Mouse (Mus musculus) embryo, embryonic 9.5 days (tissue): Measurements from ENCODE around the gene BC017158.

ENCODE experiments used
- DNase-seq: peaks from one replicate; pipeline ENCODE4 v3.0.0-alpha.2; 2017; ENCODE audit errors: extremely low spot score

Gene BC017158

DNA sequence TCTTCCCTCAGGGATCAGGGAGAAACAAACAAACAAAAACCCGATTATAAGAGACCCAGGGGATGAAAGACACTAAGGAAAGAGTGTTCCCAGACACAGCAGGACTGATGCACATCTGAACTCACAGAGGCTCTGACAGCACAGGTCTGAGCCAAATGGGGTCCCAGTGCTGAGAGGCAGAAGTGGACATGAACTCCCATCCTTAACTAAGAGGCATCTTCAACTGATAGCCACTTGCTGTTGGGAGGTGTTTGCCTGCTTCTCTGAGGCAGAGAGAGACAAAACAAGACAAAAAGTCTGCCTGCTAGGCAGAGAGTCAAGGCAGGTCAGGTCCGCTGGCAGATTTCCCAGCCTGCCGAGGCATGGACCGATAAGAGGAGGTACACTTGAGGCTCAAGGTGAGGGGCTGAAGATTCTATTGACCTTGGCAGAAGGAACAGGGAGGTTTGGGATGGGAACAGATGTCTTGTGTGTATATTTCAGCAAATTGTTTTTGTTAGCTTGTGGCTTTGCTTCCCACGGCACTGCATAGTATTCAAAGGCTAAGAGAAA is 41.1 kb downstream of the BC017158 start:
- no peak for DNase-seq

DNA sequence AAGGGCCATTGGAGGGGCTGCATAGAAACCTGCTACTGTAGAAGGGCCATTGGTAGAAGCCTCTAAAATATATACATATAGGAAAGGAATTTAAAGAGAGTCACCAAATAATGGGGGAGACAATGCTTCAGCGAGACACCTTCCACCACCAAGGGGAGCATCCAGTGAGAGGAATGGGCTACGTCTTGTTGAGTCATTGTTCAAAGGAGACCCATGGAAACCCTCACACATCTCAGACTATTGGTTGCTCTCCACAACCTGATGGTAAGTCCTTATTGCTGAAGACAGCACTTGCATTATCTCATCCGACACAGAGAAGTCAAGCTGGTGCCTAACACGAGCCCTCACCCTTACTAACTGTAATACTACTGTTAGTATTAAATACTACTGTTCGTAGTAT is 42.2 kb downstream of the BC017158 start:
- DNase-seq = no peak

DNA sequence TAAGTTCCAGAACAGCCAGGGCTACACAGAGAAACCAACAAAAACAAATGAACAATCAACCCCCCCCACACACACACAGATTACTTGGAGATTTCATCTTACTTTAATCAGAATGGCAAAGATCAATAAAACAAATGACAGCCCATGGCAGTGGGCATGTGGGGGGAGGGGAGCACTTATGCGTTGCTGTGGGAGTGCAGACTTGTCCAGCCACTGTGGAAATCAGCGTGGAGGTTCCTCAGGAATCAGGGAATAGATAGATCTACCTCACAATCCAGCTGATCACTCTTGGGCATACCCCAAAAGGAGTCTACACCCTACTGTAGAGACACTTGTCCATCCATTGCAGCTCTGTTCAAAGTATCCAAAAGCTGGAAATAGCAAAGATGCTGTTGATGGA is 43.0 kb downstream of the BC017158 start:
- no peak for DNase-seq

DNA sequence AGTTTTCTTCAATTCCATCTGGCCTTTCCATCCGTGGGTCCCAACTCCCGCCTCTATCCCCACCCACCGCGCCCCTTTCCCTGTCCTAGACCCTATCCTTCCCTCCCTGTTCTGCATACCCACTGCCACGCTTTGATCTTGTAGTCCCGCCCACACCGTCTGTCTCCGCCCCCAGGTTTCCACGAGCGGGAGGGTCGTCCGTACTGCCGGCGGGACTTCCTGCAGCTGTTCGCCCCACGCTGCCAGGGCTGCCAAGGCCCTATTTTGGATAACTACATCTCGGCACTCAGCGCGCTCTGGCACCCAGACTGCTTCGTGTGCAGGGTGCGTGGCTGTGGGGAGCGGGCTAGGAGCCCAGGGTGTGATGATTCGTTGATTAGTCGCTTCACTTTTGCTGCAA is 45.4 kb downstream of the BC017158 start:
- DNase-seq = peak; percentile 66

DNA sequence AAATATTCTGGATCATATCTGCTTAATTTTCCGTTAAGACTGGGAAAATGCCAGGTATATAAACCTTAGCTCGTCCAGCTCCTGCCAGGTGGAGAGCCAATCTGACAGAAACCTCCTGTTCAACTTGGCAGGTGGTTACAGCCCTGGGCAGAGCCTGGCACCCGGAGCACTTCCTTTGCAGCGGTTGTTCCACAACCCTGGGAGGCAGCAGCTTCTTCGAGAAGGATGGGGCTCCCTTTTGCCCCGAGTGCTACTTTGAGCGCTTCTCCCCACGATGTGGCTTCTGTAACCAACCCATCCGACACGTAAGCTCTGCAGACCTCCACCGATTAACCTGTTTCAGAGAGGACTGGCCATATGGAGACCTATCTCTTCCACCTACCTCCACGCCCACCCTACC is 46.0 kb downstream of the BC017158 start:
- no peak for DNase-seq

DNA sequence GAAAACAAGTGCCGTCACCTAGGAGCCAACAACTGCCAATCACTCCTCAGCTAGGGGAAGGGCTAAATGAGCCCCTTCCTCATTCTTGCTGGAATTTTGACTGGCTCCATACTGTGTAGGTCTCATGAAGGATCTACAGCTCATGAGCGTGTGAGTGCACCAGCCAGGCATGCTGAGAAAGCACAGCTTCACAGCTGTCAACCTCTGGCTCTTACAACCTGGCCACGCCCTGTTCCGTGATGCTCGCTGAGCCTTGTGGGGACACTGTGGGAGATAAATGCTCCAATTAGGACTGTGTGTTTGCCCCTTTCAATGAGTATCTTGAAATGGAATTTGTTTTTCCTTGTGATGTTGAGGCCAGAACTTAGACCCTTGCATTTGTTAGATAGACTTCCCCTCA is 48.0 kb downstream of the BC017158 start:
- DNase-seq = no peak

DNA sequence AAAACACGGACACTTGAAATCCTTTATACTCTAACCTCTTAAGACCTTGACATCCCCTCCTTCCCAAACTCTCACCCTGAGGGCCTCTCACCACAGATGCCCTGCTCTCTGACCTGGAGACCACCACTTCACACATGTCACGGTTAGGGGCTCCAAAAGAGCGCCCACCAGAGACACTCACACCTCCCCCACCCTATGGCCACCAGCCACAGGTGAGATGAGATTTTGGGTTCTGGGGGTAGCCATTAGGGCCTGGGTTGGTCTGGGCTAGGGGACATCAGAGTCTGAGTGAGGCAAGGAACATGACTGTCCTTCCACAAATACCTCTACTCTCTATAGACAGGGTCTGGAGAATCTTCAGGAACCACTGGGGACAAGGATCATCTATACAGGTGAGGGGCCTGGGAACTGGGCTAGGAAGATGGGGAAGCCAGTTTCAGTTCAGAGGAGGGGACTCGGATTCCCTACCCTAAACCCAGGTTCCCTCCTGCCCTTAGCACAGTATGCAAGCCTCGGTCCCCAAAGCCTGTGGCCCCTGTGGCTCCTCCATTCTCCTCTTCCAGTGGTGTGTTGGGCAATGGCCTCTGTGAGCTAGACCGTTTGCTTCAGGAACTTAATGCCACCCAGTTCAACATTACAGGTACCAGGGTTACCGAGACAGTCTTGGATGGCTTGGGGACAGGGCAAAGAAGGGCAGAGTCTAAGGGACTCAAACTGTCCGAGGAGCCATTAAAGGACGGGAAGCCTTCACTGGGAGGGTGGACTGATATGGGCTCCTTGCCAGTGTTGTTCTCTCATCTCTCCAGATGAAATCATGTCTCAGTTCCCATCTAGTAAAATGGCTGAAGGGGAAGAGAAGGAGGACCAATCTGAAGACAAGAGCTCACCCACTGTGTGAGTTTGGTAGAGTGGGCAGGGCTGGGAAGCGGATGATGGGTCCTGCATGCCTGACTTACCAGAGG is 49.6 kb downstream of the BC017158 start:
- DNase-seq = no peak

DNA sequence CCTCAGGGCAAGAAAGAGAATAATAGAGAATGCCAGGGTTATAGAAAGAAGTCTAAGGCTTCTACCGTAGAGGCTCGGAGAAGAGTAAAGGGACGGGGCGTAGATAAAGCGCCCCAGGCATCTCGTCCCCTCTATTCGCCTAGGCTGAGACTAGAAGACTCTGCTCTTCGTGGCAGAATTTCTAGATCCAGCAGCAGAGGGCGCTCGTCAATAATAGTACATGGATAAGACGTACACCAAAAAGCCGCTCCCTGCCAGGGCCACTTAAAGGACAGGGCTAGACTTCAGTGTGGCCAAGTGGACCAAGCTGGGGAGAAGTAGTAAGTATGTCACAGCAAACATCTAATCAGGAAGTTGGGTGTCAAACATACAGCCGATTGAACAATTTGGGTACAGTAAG is 50.5 kb downstream of the BC017158 start:
- DNase-seq = peak; percentile 82

DNA sequence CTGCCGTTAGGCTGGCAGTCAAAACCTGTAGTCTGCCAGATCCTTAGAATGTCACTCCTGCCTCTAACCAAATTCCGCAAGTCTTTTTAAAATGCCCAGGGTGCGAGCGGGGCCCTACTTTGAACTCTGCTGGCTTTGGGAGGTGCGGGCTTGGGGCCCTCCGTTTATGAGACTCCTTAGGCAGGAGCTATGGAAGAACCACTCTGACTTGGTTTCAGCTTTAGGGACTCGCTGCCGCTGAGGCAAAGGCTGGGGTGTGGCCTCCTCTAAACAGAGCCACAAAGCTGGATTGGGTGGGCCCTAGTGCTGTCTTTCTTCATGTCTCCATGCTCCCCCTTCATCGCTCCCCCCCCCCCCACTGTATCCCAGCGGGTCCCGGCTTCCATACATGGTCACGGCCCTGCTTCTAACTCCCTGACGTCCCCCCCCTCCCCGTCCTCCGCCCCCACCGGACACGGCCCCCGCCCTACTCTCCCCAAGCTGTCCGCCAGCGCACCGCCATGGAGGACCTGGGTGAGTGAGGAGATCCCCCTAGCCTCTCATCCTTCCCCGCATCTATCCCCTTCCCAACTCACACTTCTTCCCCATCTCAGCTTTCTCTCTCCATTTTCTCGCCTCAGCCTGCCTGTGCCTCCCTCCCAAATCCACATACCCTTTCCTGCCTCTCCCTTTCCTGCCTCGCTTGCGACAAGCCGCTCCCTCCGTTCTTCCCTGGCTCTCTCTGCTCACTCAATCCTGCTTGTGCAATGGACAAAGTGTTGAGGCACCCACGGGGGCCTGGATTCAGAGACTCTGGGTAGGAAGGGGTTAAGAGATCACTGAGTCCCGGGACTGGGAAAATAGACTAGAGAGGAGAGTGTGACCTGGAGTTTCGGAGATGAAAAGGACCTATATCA is 51.2 kb downstream of the BC017158 start, which contains the start of gene Tgfb1i1:
Gene Tgfb1i1, plus strand, starts transcription at position 317 of the 896 bp plus-strand sequence.
- peak; percentile 64 for DNase-seq

DNA sequence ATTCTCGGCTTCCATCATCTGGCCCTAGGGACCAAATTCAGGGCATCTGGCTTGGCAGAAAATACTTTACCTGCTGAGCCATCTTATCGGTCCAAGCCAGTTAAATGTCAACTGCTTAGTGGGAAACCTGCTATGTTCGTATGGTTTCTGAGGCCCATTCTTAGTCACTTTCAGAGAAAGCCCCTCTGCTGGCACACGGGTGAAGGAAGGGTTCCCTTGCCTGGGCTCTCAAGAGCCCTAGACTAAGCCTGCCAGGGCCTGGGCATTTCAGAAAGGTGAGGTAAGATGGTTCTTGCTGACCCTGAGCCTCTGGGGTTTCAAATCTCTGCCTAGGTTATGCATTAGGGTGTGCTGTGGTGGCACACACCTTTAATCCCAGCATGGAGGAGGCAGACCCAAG is 52.4 kb downstream of the BC017158 start:
- no peak for DNase-seq

DNA sequence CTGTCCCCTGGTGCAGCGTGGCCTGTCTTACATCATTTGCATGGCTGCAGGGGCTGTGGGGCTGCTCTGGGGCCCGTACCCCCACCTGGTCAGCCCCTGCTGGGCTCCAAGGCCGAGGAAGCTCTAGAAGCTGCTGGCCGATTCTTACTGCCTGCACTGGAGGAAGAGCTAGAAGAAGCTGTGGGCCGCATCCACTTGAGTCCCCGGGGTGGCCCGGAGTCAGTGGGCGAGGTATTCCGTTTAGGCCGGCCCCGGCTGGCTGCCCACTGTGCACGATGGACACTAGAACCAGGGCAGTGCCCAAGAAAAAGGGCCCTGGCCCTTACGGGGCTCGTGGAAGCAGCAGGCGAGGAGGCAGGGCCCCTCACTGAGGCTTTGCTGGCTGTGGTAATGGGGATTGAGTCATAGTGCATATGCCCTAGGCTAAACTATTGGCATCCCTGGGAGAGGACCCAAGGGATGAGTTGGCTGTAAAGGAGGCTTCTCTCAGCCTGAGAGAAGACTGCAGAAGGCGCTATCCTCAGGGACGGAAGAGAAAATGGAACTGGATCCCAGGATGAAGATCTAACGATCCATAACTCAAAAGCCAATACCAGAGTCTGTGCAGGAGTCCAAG is 53.5 kb downstream of the BC017158 start:
- DNase-seq = no peak

DNA sequence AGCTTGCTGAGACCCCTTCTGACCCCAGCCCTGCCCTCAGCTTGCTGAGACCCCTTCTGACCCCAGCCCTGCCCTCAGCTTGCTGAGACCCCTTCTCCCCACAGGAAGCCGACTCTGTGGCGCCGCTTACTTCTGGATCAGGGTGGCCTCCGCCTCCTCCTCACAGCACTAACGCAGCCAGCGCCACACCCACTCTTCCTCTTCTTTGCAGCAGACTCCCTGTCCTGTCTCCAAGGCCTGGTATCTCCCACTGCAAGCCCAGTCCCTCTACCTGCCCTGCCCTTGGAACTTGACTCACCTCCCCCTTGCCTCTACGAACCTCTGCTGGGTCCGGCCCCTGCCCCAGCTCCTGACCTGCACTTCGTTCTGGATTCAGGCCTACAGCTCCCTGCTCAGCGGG is 54.0 kb downstream of the BC017158 start:
- DNase-seq = peak; percentile 46

DNA sequence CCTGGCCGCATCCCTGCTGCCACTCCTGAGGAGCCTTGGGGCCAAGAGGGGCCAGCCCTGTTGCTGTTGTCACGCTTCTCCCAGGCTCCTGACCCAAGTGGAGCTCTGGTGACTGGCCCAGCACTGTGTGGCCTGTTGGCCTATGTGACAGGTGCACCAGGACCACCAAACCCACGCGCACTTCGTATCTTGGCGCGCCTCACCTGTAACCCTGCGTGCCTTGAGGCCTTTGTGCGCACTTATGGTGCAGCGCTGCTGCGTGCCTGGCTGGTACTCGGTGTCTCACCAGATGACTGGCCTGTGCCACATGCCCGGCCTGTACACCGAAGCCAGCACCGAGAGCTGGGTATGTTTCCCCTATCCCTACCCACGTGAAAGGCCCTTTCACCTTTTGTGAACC is 55.6 kb downstream of the BC017158 start:
- no peak for DNase-seq

DNA sequence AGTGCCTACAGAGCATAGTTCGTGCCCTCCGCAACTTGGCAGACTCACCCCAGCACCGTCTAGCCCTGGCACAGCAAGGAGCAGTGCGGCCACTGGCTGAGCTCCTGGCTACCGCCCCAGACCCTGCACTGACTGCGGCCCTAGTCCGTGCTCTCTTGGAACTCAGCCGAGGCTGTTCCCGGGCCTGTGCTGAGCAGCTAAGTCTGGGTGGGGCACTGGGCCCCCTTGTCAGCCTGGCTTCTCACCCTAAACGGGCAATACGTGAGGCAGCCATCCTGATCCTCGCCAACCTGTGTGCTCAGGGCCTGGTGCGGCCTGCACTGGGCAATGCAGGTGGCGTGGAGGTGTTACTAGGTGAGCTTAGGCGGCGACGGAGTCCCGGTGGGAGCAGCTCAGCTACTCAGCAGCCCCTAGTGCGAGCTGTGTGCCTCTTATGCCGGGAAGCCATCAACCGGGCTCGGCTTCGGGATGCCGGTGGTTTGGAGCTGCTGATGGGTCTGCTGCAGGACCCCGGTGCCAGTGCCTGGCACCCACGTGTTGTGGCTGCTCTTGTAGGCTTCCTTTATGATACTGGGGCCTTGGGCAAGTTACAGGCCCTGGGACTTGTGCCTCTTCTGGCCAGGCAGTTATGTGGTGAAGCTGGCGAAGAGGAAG is 57.7 kb downstream of the BC017158 start:
- no peak for DNase-seq

DNA sequence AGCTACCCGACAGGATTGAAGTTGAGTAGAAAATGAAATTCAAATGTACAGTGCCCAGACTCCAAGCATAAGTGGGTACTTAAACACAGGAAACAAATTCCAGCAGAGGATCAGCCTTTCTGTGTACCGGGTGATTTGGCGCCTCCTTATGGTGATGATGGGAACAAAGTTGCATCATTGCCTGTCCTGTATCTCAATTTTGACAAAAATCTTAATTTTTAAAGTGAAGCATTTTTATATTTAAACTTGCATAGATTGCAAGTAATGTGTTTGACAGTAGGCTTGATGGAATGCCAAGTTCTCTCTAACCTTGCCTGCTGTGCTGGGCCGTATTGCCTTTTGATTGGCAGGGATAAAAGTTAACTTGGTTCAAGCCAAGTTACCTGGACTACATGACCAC is 59.0 kb downstream of the BC017158 start:
- DNase-seq = peak; percentile 57

DNA sequence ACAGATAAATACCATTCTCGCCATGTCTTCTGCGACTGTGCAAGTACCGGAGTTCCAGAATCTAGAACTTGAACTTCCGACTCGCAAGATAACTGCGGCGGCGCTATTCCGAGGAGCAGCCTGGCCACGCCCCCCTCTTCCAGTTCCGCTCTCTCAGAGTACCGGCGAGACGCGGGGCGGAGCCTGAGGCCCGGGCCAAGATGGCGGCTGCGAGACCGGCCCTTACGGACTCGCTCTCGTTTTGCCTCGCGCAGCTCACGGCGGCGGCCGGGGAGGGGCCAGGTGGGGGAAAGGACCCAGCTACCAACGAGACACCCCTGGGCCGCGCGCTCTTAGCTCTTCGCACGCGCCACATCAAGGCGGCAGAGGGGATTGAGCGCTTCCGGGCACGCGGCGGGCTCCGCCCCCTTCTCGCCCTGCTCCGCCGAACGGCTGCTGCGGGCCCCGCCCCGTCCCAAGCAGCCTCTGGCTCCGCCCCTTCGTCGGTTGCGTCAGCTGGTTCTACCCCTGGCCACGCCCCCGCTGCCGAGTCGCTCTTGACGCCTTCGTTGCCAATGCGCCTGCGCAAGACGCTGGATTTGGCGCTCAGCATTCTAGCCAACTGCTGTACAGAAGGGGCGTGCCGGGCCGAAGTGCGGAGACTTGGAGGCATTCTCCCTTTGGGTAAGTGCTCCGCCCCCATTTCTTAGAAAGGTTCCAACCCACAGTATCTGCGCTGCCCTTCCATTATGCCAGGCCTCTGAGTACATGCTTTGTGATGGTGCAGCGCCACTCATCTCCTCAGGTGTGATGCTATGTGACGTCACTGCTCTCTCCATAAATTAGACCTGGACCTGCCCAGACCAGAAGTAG is 59.8 kb downstream of the BC017158 start, which contains the start of gene 9130023H24Rik:
Gene 9130023H24Rik, minus strand, starts transcription at position 105 of the 852 bp plus-strand sequence.
- peak; percentile 99 for DNase-seq

DNA sequence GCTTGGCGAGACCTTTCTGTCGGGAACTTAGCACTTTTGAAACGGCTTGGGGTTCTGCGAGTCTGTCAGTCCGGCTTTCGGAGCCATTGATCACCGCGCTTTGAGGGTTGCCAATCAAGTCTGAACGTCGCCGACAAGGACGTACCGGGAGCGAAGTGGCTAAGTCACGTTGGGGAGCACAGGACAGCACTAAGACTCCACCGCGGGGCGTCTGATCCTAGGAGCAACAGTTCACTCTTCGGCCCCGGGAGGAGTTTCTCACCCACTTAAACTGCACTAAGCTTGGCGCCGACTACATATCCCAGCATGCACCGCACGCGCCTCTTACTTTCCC is 60.4 kb downstream of the BC017158 start:
- no peak for DNase-seq

DNA sequence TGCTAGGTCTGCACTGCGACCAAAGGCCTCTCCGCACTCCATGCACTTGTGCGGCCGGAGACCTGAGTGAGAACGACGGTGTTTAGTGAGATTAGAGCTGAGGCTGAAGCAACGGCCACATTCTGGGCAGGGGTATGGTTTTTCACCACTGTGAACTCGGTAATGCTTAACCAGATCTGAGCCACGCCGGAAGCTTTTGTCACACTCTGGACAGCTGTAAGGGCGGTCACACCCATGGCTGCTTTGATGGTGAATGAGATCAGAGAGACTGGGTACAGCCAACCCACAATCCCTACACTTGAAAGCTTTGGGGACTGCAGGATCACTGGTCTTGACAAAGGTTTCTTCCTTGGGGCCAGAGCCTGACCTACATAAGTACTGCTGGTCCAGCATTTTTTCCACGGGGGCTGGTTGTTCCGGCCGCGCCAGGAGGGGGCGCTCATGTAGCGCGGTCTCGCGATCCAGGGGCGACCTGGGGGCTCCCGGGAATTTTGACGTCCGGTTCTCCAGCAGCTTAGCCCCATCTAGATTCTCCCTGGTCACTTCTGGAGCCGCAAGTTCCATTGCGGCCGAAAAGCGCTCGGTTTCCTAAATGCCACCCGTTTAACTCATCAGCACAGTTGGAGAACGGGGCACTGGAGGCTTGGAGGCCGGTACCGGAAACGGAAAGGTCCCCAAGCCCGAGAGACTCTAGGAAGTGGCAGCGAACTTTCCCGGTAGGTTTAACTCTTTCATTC is 60.9 kb downstream of the BC017158 start, which contains the start of gene Armc5:
Gene Armc5, plus strand, starts transcription at position 487 of the 737 bp plus-strand sequence.
- DNase-seq = peak; percentile 90

DNA sequence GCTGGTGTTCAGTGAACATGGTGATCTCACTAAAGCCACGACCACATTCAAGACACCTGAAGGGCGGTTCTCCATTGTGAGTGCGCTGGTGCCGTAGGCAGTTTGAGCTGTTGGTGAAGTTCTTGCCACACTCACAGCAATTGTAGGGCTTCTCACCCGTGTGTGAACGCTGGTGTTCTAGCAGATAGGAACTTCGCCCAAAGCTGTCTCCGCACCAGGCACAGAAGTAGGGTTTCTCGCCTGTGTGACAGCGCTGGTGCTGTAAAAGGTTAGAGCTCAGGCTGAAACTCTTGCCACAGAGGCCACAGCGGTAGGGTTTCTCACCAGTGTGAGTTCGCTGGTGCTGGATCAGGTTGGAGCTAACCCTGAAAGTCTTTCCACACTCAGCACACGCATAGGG is 61.5 kb downstream of the BC017158 start:
- DNase-seq = no peak
